ENCODE assay signal across 8 mouse cellular contexts in genomic region chr4:109251605-109252004, GRCm38 (mm10). TPM values are rescaled to one million over a fixed set of nuclear protein-coding genes. Genes with fewer than 3 reads are reported as not detected.
DNase-seq lines count a peak whose midpoint lies in the region; ATAC-seq and TF ChIP-seq lines count a peak whose summit lies in the region.

No protein-coding gene starts in this region.

- H3K4me2 ChIP-seq in kidney, embryonic 15.5 days: no peak overlapping the region
- H3K4me2 ChIP-seq in liver, embryonic 14.5 days (ENCODE audit: low read depth): no peak overlapping the region
- no peak overlapping the region for H3K4me2 ChIP-seq in stomach, postnatal 0 days (replicated peaks; ENCODE audit: low read depth)

- no peak for TF ChIP-seq POLR2A in kidney, adult 2 months (IDR thresholded peaks at IDR 0.05; ENCODE audit: low read depth, low read length)
- no peak for TF ChIP-seq POLR2A in ES-Bruce4 (IDR thresholded peaks at IDR 0.05; ENCODE audit: insufficient read depth, low read length)

- H3K27ac ChIP-seq in kidney, adult 2 months (ENCODE audit: insufficient read depth, low read depth, low read length): no peak overlapping the region
- H3K27ac ChIP-seq in kidney, embryonic 15.5 days: no peak overlapping the region
- no peak overlapping the region for H3K27ac ChIP-seq in ES-Bruce4 (ENCODE audit: insufficient read depth, low read length)
- no peak overlapping the region for H3K27ac ChIP-seq in liver, embryonic 14.5 days
- no peak overlapping the region for H3K27ac ChIP-seq in stomach, postnatal 0 days (replicated peaks)

- no peaks in the 10 kb centered on the region for H3K27me3 ChIP-seq in kidney, adult 2 months (replicated peaks; ENCODE audit: control insufficient read depth, insufficient read depth, low read length)
- H3K27me3 ChIP-seq in kidney, embryonic 15.5 days: no peaks in the 10 kb centered on the region
- H3K27me3 ChIP-seq in ES-Bruce4 (ENCODE audit: control insufficient read depth, insufficient read depth, low read length, poor library complexity, severe bottlenecking): no peaks in the 10 kb centered on the region
- no peaks in the 10 kb centered on the region for H3K27me3 ChIP-seq in liver, embryonic 14.5 days (ENCODE audit: control insufficient read depth, insufficient read depth, low read length)
- no peaks in the 10 kb centered on the region for H3K27me3 ChIP-seq in stomach, postnatal 0 days (ENCODE audit: control insufficient read depth, insufficient read depth, low read length)

- no peak overlapping the region for H3K9ac ChIP-seq in kidney, embryonic 15.5 days
- no peak overlapping the region for H3K9ac ChIP-seq in ES-Bruce4 (ENCODE audit: low read depth, poor library complexity, severe bottlenecking)
- no peak overlapping the region for H3K9ac ChIP-seq in liver, embryonic 14.5 days (replicated peaks)
- no peak overlapping the region for H3K9ac ChIP-seq in stomach, postnatal 0 days (ENCODE audit: low read length)

- H3K9me3 ChIP-seq in kidney, embryonic 15.5 days (replicated peaks): no peaks in the 10 kb centered on the region
- no peaks in the 10 kb centered on the region for H3K9me3 ChIP-seq in ES-Bruce4 (replicated peaks; ENCODE audit: control insufficient read depth, insufficient read depth, low read length, poor library complexity, severe bottlenecking)
- H3K9me3 ChIP-seq in liver, embryonic 14.5 days (ENCODE audit: control insufficient read depth, low read length): no peaks in the 10 kb centered on the region
- no peaks in the 10 kb centered on the region for H3K9me3 ChIP-seq in stomach, postnatal 0 days (ENCODE audit: control insufficient read depth, low read length)

- ATAC-seq in kidney, embryonic 15.5 days (replicated peaks; ENCODE audit: low FRiP score): no peak
- no peak for ATAC-seq in liver, embryonic 14.5 days (ENCODE audit: insufficient read depth)
- no peak for ATAC-seq in stomach, postnatal 0 days (ENCODE audit: low FRiP score, low TSS enrichment)

- H3K36me3 ChIP-seq in kidney, adult 2 months (ENCODE audit: control insufficient read depth, insufficient read depth, low read length): no peaks in the 10 kb centered on the region
- H3K36me3 ChIP-seq in kidney, embryonic 15.5 days: no peaks in the 10 kb centered on the region
- no peaks in the 10 kb centered on the region for H3K36me3 ChIP-seq in ES-Bruce4 (ENCODE audit: control insufficient read depth, insufficient read depth, low read length, poor library complexity, severe bottlenecking)
- H3K36me3 ChIP-seq in liver, embryonic 14.5 days (replicated peaks; ENCODE audit: control insufficient read depth, insufficient read depth, low read depth): no peaks in the 10 kb centered on the region
- H3K36me3 ChIP-seq in stomach, postnatal 0 days (ENCODE audit: control insufficient read depth, insufficient read depth, low read length): no peaks in the 10 kb centered on the region

- peak; percentile 73 for TF ChIP-seq CTCF in kidney, adult 2 months (conservative IDR thresholded peaks at IDR 0.05; ENCODE audit: insufficient read depth, insufficient read length, low read depth, low read length)
- TF ChIP-seq CTCF in ES-Bruce4 (IDR thresholded peaks at IDR 0.05; ENCODE audit: low read depth, low read length): peak; percentile 83
- peak; percentile 88 for TF ChIP-seq CTCF in liver, embryonic 14.5 days (IDR thresholded peaks at IDR 0.05; ENCODE audit: low read depth)
- TF ChIP-seq CTCF in stomach, postnatal 0 days (IDR thresholded peaks at IDR 0.05; ENCODE audit: low read depth): peak; percentile 71

- no peaks in the 10 kb centered on the region for H3K4me1 ChIP-seq in kidney, adult 2 months (ENCODE audit: control insufficient read depth, insufficient read depth, low read length)
- no peaks in the 10 kb centered on the region for H3K4me1 ChIP-seq in kidney, embryonic 15.5 days
- peaks cover 5% of the 10 kb centered on the region for H3K4me1 ChIP-seq in ES-Bruce4 (ENCODE audit: control insufficient read depth, insufficient read depth, low read length)
- H3K4me1 ChIP-seq in liver, embryonic 14.5 days (replicated peaks; ENCODE audit: control insufficient read depth in 2 of 2, insufficient read depth in 2 of 2, low read length in 1 of 2): peaks cover 25 to 34% of the 10 kb centered on the region in 2 experiments
- no peaks in the 10 kb centered on the region for H3K4me1 ChIP-seq in stomach, postnatal 0 days (replicated peaks; ENCODE audit: control insufficient read depth, insufficient read depth)

- TF ChIP-seq EP300 in ES-Bruce4 (IDR thresholded peaks at IDR 0.05; ENCODE audit: insufficient read depth, low read depth, low read length): no peak
- no peak for TF ChIP-seq EP300 in liver, embryonic 14.5 days (IDR thresholded peaks at IDR 0.05; ENCODE audit: low read depth)
- TF ChIP-seq EP300 in stomach, postnatal 0 days (optimal IDR thresholded peaks at IDR 0.05): no peak

- WGBS in kidney, adult 2 months: 33% methylated on average over 3 of the region's 3 CpGs
- 42% methylated on average over 3 of the region's 3 CpGs for WGBS in kidney, embryonic 15.5 days
- WGBS in liver, embryonic 14.5 days (ENCODE audit: insufficient replicate concordance): 21% methylated on average over 3 of the region's 3 CpGs
- WGBS in stomach, postnatal 0 days: 45% methylated on average over 3 of the region's 3 CpGs

- no peak overlapping the region for H3K4me3 ChIP-seq in kidney, adult 2 months (ENCODE audit: insufficient read depth, low read depth, low read length)
- no peak overlapping the region for H3K4me3 ChIP-seq in kidney, embryonic 15.5 days (replicated peaks)
- no peak overlapping the region for H3K4me3 ChIP-seq in ES-Bruce4 (ENCODE audit: low read depth, low read length)
- H3K4me3 ChIP-seq in liver, embryonic 14.5 days (ENCODE audit: insufficient read depth in 1 of 2, low read depth in 2 of 2, low read length in 2 of 2): no peak overlapping the region
- no peak overlapping the region for H3K4me3 ChIP-seq in stomach, postnatal 0 days (ENCODE audit: low read depth, low read length)

- peak; percentile 36 for DNase-seq in kidney, adult 2 months
- peak; percentile 49 for DNase-seq in c-Kit-positive CD71-positive TER-119-negative erythroid progenitor cells, embryonic 14.5 days (ENCODE audit: low read depth)
- DNase-seq in liver, embryonic 14.5 days (ENCODE audit: low read depth in 3 of 3, low spot score in 3 of 3): peak in 1 of 3 experiments; percentile 22
- no peak for DNase-seq in stomach, postnatal 0 days (ENCODE audit: low spot score)
- DNase-seq in right cerebral cortex, adult 2 months (ENCODE audit: low spot score in 2 of 2): no peak
- DNase-seq in right cerebral cortex, postnatal 36 days (ENCODE audit: low spot score in 2 of 2): no peak

RNA-seq across cellular contexts. Expression of gene Calr4, which starts 17.3 kb away (rescaled TPM):
- not detected in 2 replicates for polyA plus RNA-seq in kidney, adult 2 months (2012; rRNA removed)
- 0.27 and 0.29 TPM in 2 replicates for polyA plus RNA-seq in kidney, embryonic 15.5 days (2015; fragmentation: Nextera tagmentation; extraction: Ambion mirVana)
- 0.78 TPM in 1 of 2 replicates, not detected in the other for polyA plus RNA-seq in ES-Bruce4 (2011; ENCODE audit: insufficient read depth, insufficient read length, low read depth, missing spikeins)
- polyA plus RNA-seq in liver, embryonic 14.5 days (2012; rRNA removed): 0.02 and 0.03 TPM in 2 replicates
- polyA plus RNA-seq in liver, embryonic 14.5 days (2014; fragmentation: Nextera tagmentation; extraction: Ambion mirVana): not detected in 2 replicates
- polyA plus RNA-seq in stomach, postnatal 0 days (2015; fragmentation: Nextera tagmentation; extraction: Ambion mirVana): 0.05 TPM in 1 of 2 replicates, not detected in the other

RNA-seq across cellular contexts. Expression of gene Eps15, which starts 28.5 kb away (rescaled TPM):
- polyA plus RNA-seq in kidney, adult 2 months (2012; rRNA removed): 14.0 and 19.3 TPM in 2 replicates
- polyA plus RNA-seq in kidney, embryonic 15.5 days (2015; fragmentation: Nextera tagmentation; extraction: Ambion mirVana): 37.8 and 40.6 TPM in 2 replicates
- polyA plus RNA-seq in ES-Bruce4 (2011; ENCODE audit: insufficient read depth, insufficient read length, low read depth, missing spikeins): 47.1 and 51.5 TPM in 2 replicates
- polyA plus RNA-seq in liver, embryonic 14.5 days (2012; rRNA removed): 14.9 and 20.7 TPM in 2 replicates
- polyA plus RNA-seq in liver, embryonic 14.5 days (2014; fragmentation: Nextera tagmentation; extraction: Ambion mirVana): 40.1 and 43.0 TPM in 2 replicates
- polyA plus RNA-seq in stomach, postnatal 0 days (2015; fragmentation: Nextera tagmentation; extraction: Ambion mirVana): 20.0 and 25.0 TPM in 2 replicates

RNA-seq across cellular contexts. Expression of gene Osbpl9, which starts 49.5 kb away (rescaled TPM):
- polyA plus RNA-seq in kidney, adult 2 months (2012; rRNA removed): 182 and 201 TPM in 2 replicates
- polyA plus RNA-seq in kidney, embryonic 15.5 days (2015; fragmentation: Nextera tagmentation; extraction: Ambion mirVana): 68.9 and 70.5 TPM in 2 replicates
- 69.2 and 83.3 TPM in 2 replicates for polyA plus RNA-seq in ES-Bruce4 (2011; ENCODE audit: insufficient read depth, insufficient read length, low read depth, missing spikeins)
- 10.2 and 17.7 TPM in 2 replicates for polyA plus RNA-seq in liver, embryonic 14.5 days (2012; rRNA removed)
- 25.4 and 27.0 TPM in 2 replicates for polyA plus RNA-seq in liver, embryonic 14.5 days (2014; fragmentation: Nextera tagmentation; extraction: Ambion mirVana)
- polyA plus RNA-seq in stomach, postnatal 0 days (2015; fragmentation: Nextera tagmentation; extraction: Ambion mirVana): 45.0 and 45.5 TPM in 2 replicates

Comparison
In these comparisons a context has a peak if more than half of its experiments do, and no peak if none do; other contexts are left out.
1. DNase-seq: peak in kidney, adult 2 months (single experiment) and c-Kit-positive CD71-positive TER-119-negative erythroid progenitor cells, embryonic 14.5 days (single experiment); none in stomach, postnatal 0 days (single experiment), right cerebral cortex, adult 2 months (0 of 2) and right cerebral cortex, postnatal 36 days (0 of 2).
2. Peak in every context shown above with its lines, with median percentiles within 50 percentile points of each other: CTCF ChIP-seq.